Mouse (Mus musculus): ENCODE results near the gene Nceh1. TPM values are rescaled to one million over a fixed set of nuclear protein-coding genes. Genes with fewer than 3 reads are reported as not detected.

The Nceh1 gene
- polyA plus RNA-seq, 1 experiment from 2014 or later: 5.1 TPM

DNA sequence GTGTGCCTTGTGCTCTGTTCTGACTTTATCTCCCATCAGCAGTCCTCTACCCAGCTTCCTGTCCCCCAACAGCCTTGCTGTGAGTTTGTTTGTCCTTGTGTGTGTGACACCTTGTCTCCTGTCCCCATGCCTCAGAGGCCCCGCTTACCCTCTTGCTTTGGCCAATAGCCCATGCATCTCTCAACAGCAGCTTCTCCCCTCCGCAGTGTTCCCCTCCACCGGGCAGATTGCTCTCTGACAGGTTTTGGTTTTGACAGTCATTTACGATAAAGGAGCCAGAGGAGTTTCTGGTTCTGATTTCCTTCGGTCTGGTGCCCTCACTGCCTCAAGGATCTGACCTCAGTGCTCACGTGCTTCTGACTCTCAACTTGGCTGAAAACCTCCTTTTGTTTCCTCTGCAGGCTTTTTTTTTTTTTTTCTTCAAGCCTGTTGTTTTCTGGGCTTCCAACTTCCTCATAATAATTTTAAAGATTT is 11.1 kb downstream of the Nceh1 start:
- WGBS (ENCODE audit: insufficient replicate concordance): 12% methylated on average over 6 of the region's 6 CpGs
- Histone ChIP-seq H3K4me1 (replicated peaks) (peaks cover 40% of the 10 kb centered on the region), H3K27me3 (no peaks in the 10 kb centered on the region), H3K4me3 (replicated peaks) (no peak overlapping the region), H3K9me3 (replicated peaks) (no peaks in the 10 kb centered on the region), H3K27ac (replicated peaks) (no peak overlapping the region; the same call in 1 of the 2 replicates), H3K36me3 (replicated peaks) (no peaks in the 10 kb centered on the region), H3K4me2 (no peak overlapping the region), H3K9ac (no peak overlapping the region)
- peak; percentile 29; the same call in 1 of the 2 replicates for ATAC-seq (ENCODE audit: insufficient read depth)

DNA sequence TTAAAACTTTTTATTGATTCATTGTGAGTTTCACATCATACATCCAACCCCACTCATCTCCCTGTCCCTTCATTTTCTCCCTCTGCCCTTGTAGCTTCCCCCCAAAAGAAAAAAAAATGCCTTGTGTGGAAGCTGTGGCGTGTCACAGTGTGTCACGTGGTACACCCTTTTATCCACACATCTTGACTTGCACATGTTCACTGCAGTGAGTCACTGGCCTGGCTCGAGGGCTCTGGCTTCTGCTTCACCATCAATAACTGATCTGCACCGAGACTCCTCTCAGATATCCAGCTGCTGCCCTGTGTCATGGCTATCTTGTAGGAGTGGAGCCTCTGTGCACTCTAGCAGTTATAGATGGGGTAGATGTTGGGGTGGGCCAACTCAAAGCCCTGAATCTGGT is 12.4 kb downstream of the Nceh1 start:
- no peak for ATAC-seq (ENCODE audit: insufficient read depth)
- H3K27me3 ChIP-seq: no peaks in the 10 kb centered on the region
- no peaks in the 10 kb centered on the region for H3K36me3 ChIP-seq (replicated peaks)
- no peak overlapping the region for H3K27ac ChIP-seq (replicated peaks)
- H3K9ac ChIP-seq: no peak overlapping the region
- 20% methylated on average over 4 of the region's 4 CpGs for WGBS (ENCODE audit: insufficient replicate concordance)
- H3K4me2 ChIP-seq: no peak overlapping the region
- H3K9me3 ChIP-seq (replicated peaks): no peaks in the 10 kb centered on the region
- no peak overlapping the region for H3K4me3 ChIP-seq (replicated peaks)
- H3K4me1 ChIP-seq (replicated peaks): peaks cover 36% of the 10 kb centered on the region

- no peak overlapping the region for H3K9ac ChIP-seq
- no peak for ATAC-seq (ENCODE audit: insufficient read depth)
- peaks cover 31% of the 10 kb centered on the region for H3K4me1 ChIP-seq (replicated peaks)
- H3K4me3 ChIP-seq (replicated peaks): no peak overlapping the region
- no peaks in the 10 kb centered on the region for H3K36me3 ChIP-seq (replicated peaks)
- no peak overlapping the region for H3K27ac ChIP-seq (replicated peaks)
- 59% methylated on average over 8 of the region's 8 CpGs for WGBS (ENCODE audit: insufficient replicate concordance)
- H3K27me3 ChIP-seq: no peaks in the 10 kb centered on the region
- no peak overlapping the region for H3K4me2 ChIP-seq
- H3K9me3 ChIP-seq (replicated peaks): no peaks in the 10 kb centered on the region
Measured at GRCm38 (mm10) chr3:27195573-27196227, 12.9 kb downstream of the Nceh1 start.

DNA sequence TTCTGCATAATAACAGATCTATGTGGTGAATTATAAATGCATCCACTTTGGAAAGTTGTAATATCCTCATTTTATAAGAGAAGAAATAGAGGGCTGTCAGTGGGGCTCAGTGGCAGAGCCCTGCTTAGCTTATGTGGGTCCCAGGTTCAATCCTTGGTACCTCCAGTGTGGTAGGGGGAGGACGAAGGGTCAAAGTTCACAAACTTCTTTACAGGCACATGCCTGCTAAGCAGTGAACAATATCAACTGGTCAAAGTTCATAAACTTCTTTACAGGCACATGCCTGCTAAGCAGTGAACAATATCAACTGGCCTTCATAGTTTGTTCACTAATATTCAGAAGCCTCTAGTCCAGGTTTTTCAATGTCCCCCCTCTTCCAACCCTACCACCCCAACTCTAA is 13.8 kb downstream of the Nceh1 start:
- Histone ChIP-seq H3K4me2 (no peak overlapping the region), H3K4me1 (replicated peaks) (peaks cover 26% of the 10 kb centered on the region), H3K36me3 (replicated peaks) (no peaks in the 10 kb centered on the region), H3K9ac (no peak overlapping the region), H3K9me3 (replicated peaks) (no peaks in the 10 kb centered on the region), H3K27me3 (no peaks in the 10 kb centered on the region), H3K27ac (replicated peaks) (no peak overlapping the region), H3K4me3 (replicated peaks) (no peak overlapping the region)
- 52% methylated on average over 1 of the region's 1 CpGs for WGBS (ENCODE audit: insufficient replicate concordance)
- no peak for ATAC-seq (ENCODE audit: insufficient read depth)

DNA sequence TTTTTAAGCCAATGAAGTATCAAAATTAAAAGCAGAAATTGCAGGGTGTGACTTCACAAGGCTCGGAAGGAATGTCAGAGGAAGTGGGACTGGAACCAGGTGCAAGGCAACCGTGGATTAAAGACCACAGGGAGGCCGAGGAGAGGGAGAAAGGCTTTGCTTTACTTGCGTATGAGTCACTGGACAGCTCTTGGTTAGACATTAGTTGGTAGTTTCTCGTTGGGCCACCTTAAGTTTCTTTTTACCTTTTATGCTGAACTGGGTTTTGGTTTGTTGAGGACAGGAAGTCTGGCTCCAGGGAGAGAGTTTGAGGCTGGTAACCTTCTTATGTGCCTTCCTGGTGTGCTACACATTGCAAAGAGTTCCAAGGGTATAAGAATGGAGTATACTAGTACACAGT is 15.1 kb downstream of the Nceh1 start:
- H3K36me3 ChIP-seq (replicated peaks): no peaks in the 10 kb centered on the region
- no peak overlapping the region for H3K4me2 ChIP-seq
- no peak overlapping the region for H3K27ac ChIP-seq (replicated peaks)
- H3K9ac ChIP-seq: no peak overlapping the region
- H3K27me3 ChIP-seq: no peaks in the 10 kb centered on the region
- peaks cover 14% of the 10 kb centered on the region for H3K4me1 ChIP-seq (replicated peaks)
- WGBS (ENCODE audit: insufficient replicate concordance): 55% methylated on average over 5 of the region's 5 CpGs
- no peak overlapping the region for H3K4me3 ChIP-seq (replicated peaks)
- H3K9me3 ChIP-seq (replicated peaks): no peaks in the 10 kb centered on the region
- no peak for ATAC-seq (ENCODE audit: insufficient read depth)

DNA sequence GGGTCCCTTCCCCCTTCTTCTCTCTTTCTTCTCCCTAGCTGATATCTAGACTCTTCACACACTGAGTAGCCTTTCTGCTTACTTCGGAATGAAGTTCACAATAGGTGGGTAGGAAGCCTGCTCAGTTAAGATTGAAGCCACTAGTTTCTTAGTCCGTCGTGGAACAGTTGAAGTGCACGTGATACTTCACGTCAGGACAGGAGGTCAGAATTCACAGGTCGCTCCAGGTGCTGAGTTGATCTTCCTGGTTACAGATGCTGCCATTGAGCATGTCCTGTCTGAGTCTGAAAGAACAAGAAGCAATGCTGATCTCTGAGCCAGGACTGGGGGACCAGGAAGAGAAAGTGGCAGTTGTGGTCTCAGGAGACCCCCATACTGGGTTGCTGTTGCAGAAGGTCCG is 16.4 kb downstream of the Nceh1 start:
- no peaks in the 10 kb centered on the region for H3K27me3 ChIP-seq
- peaks cover 3% of the 10 kb centered on the region; the same call in 1 of the 2 replicates for H3K4me1 ChIP-seq (replicated peaks)
- no peaks in the 10 kb centered on the region for H3K36me3 ChIP-seq (replicated peaks)
- no peak overlapping the region for H3K27ac ChIP-seq (replicated peaks)
- no peak overlapping the region for H3K4me2 ChIP-seq
- no peaks in the 10 kb centered on the region for H3K9me3 ChIP-seq (replicated peaks)
- ATAC-seq (ENCODE audit: insufficient read depth): no peak
- no peak overlapping the region for H3K9ac ChIP-seq
- no peak overlapping the region for H3K4me3 ChIP-seq (replicated peaks)
- 56% methylated on average over 7 of the region's 7 CpGs for WGBS (ENCODE audit: insufficient replicate concordance)

DNA sequence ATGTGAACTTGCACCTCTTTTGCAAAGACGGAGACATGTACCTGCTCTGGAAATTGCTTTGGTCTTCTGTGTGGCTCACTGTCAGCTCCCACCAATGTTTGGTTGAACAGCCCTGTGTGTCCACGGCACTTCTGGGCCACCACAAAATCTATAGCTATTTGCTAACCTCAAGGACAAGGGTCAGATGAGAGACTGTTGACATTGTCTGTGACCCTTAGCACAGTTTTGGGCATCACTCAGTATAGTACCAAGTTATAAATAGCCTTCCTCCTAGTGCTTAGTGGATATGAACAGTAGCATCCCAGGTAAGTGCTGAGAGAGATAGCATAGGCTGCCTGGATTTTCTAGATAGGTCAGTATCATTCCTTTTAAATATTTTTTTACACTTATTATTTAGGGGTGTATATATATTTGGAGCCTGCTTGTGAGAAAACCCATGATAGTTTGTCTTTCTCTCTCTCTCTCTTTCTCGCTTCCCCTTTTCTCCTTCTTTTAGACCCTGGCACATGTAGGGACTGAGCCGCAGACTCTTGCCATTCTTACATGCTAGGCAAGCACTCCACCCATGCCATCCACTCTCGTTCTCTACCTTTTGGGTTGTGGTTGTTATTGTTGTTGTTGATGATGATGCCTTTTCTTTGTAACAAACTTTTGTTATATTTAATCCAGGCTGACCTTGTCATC is 19.1 kb downstream of the Nceh1 start:
- peak; percentile 60 for ATAC-seq (ENCODE audit: insufficient read depth)
- H3K4me3 ChIP-seq (replicated peaks): no peak overlapping the region
- no peak overlapping the region for H3K9ac ChIP-seq
- H3K4me1 ChIP-seq (replicated peaks): no peaks in the 10 kb centered on the region
- no peaks in the 10 kb centered on the region for H3K9me3 ChIP-seq (replicated peaks)
- no peaks in the 10 kb centered on the region for H3K36me3 ChIP-seq (replicated peaks)
- H3K27me3 ChIP-seq: no peaks in the 10 kb centered on the region
- H3K27ac ChIP-seq (replicated peaks): no peak overlapping the region
- 58% methylated on average over 5 of the region's 5 CpGs for WGBS (ENCODE audit: insufficient replicate concordance)
- H3K4me2 ChIP-seq: no peak overlapping the region

DNA sequence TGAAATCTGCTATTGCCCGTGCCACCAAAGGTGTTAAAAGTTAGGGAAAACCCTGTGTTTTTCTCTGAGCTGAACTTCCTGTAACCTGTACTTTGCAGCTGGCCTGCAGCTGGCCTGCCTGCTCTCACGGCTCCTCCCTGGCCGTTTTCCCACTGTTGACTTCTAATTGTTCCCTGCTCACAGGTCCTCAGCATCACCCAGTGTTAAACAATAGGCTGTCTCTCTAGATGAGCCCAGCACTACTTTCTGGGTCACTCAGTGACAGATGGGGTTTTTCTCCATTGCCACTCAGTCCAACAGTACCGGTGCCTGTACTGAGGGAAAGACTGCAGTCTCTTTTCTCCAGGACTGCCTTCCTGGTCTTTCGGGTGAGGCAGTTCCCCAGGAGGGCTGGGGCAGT is 22.3 kb downstream of the Nceh1 start:
- no peaks in the 10 kb centered on the region for H3K36me3 ChIP-seq (replicated peaks)
- no peak for ATAC-seq (ENCODE audit: insufficient read depth)
- H3K27me3 ChIP-seq: no peaks in the 10 kb centered on the region
- H3K27ac ChIP-seq (replicated peaks): no peak overlapping the region
- no peaks in the 10 kb centered on the region for H3K9me3 ChIP-seq (replicated peaks)
- H3K9ac ChIP-seq: no peak overlapping the region
- no peaks in the 10 kb centered on the region for H3K4me1 ChIP-seq (replicated peaks)
- H3K4me2 ChIP-seq: no peak overlapping the region
- WGBS (ENCODE audit: insufficient replicate concordance): 53% methylated on average over 5 of the region's 5 CpGs
- no peak overlapping the region for H3K4me3 ChIP-seq (replicated peaks)

- Histone ChIP-seq H3K36me3 (replicated peaks) (no peaks in the 10 kb centered on the region), H3K4me2 (no peak overlapping the region), H3K27ac (replicated peaks) (no peak overlapping the region), H3K4me3 (replicated peaks) (no peak overlapping the region), H3K4me1 (replicated peaks) (no peaks in the 10 kb centered on the region), H3K9ac (no peak overlapping the region), H3K27me3 (no peaks in the 10 kb centered on the region), H3K9me3 (replicated peaks) (no peaks in the 10 kb centered on the region)
- 70% methylated on average over 9 of the region's 9 CpGs for WGBS (ENCODE audit: insufficient replicate concordance)
- ATAC-seq (ENCODE audit: insufficient read depth): no peak
Measured at GRCm38 (mm10) chr3:27205514-27206220, 22.9 kb downstream of the Nceh1 start.

GRCm38 (mm10) chr3:27206221-27206560 is 23.4 kb downstream of the Nceh1 start:
- Histone ChIP-seq H3K4me1 (replicated peaks) (no peaks in the 10 kb centered on the region), H3K36me3 (replicated peaks) (no peaks in the 10 kb centered on the region), H3K27ac (replicated peaks) (no peak overlapping the region), H3K9ac (no peak overlapping the region), H3K9me3 (replicated peaks) (no peaks in the 10 kb centered on the region), H3K27me3 (no peaks in the 10 kb centered on the region), H3K4me2 (no peak overlapping the region), H3K4me3 (replicated peaks) (no peak overlapping the region)
- WGBS (ENCODE audit: insufficient replicate concordance): 69% methylated on average over 4 of the region's 4 CpGs
- ATAC-seq (ENCODE audit: insufficient read depth): no peak

DNA sequence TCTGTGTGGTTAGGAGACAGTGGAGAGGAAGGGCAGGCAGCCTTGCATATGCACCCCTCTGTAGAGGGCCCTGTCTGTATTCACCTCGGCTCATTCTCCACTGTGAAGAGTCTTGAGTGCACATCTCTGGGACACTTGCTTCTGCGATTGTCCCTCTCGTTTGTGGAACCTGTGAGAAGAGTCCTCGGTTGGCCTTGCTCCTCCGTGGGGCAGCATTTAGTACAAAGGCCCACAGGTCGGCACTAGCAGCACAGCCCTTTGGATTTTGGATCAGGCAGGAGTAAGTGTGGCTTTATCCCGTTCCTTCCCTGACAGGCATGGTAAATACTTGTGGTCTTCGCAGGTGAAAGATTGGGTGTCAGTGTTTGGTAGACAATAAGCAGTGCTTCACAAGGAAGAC is 23.8 kb downstream of the Nceh1 start:
- Histone ChIP-seq H3K9ac (no peak overlapping the region), H3K4me3 (replicated peaks) (no peak overlapping the region), H3K27ac (replicated peaks) (no peak overlapping the region), H3K9me3 (replicated peaks) (no peaks in the 10 kb centered on the region), H3K27me3 (no peaks in the 10 kb centered on the region), H3K36me3 (replicated peaks) (no peaks in the 10 kb centered on the region), H3K4me2 (no peak overlapping the region), H3K4me1 (replicated peaks) (no peaks in the 10 kb centered on the region)
- no peak for ATAC-seq (ENCODE audit: insufficient read depth)
- WGBS (ENCODE audit: insufficient replicate concordance): 70% methylated on average over 8 of the region's 8 CpGs
